ENCODE assay signal across 22 mouse cellular contexts in genomic region chr6:88956725-88957124, GRCm38 (mm10). TPM values are rescaled to one million over a fixed set of nuclear protein-coding genes. Genes with fewer than 3 reads are reported as not detected.
DNase-seq lines count a peak whose midpoint lies in the region; ATAC-seq and TF ChIP-seq lines count a peak whose summit lies in the region.
"Had no signal": no experiment of that assay in that cellular context is flagged by ENCODE, and none has a peak within 500 bp of the region (broad histone marks: within the 10 kb centered on the region; RNA-seq: fewer than 3 reads in every experiment).

No protein-coding gene starts in this region.

- 0 out of 2 replicates have a peak overlapping the region, but pooled peaks have one; percentile 42 for H3K4me2 ChIP-seq in CH12.LX (ENCODE audit: insufficient read depth, low read depth, poor library complexity, severe bottlenecking)

- no peak for TF ChIP-seq POLR2A in CH12.LX (IDR thresholded peaks at IDR 0.05; ENCODE audit: low read depth, low read length)

- peaks cover 45 to 70% of the 10 kb centered on the region in 2 experiments for H3K4me1 ChIP-seq in CH12.LX (ENCODE audit: control insufficient read depth in 1 of 2, insufficient read depth in 2 of 2)

- peak overlapping the region; percentile 92 for H3K27ac ChIP-seq in CH12.LX (ENCODE audit: insufficient read depth, low read depth)

- in situ Hi-C loops in CH12.LX (cut with MboI; ENCODE audit: low pct_ligation_motif_present, low pct_unique_long_range_greater_than_20kb, low sequenced_read_pairs): no loop called here

- peaks cover 3% of the 10 kb centered on the region for H3K9me3 ChIP-seq in CH12.LX (replicated peaks; ENCODE audit: low read length)
- H3K9me3 ChIP-seq: G1E had no signal

- dilution Hi-C loops in CH12.LX (cut with MboI; ENCODE audit: extremely low pct_ligation_motif_present, extremely low pct_unique_long_range_greater_than_20kb, low sequenced_read_pairs): no loop called here

- no peak for TF ChIP-seq RAD21 in CH12.LX (IDR thresholded peaks at IDR 0.05; ENCODE audit: low read depth, low read length)

- H3K36me3 ChIP-seq in CH12.LX (replicated peaks in 1 of 2; ENCODE audit: control insufficient read depth in 1 of 2, insufficient read depth in 1 of 2, low read length in 1 of 2): no peaks in the 10 kb centered on the region
- H3K36me3 ChIP-seq: G1E had no signal

- H3K27me3 ChIP-seq in CH12.LX (replicated peaks): no peaks in the 10 kb centered on the region
- H3K27me3 ChIP-seq: Patski had no signal

- no peak overlapping the region for H3K9ac ChIP-seq in CH12.LX (ENCODE audit: insufficient read depth, low read depth)

- no peaks in the 10 kb centered on the region for H3K79me2 ChIP-seq in CH12.LX (replicated peaks; ENCODE audit: control insufficient read depth, extremely low read depth, insufficient read depth, poor library complexity, severe bottlenecking)

- 0 out of 2 replicates have a peak, but pooled peaks have one; percentile 33 for ATAC-seq in megakaryocyte, adult 5-6 weeks (ENCODE audit: poor library complexity, severe bottlenecking)
- ATAC-seq: activated CD4-positive, CD25-positive, alpha-beta regulatory T cell, adult 4 months; CD4-positive, CD25-positive, alpha-beta regulatory T cell, adult 4 months; Patski had no signal

- TF ChIP-seq EP300 in CH12.LX (IDR thresholded peaks at IDR 0.05; ENCODE audit: low read length): peak; percentile 65

- DNase-seq in A20 (ENCODE audit: low read depth, low spot score) (peak; percentile 72), CH12.LX (ENCODE audit: extremely low read depth) (no peak)
- DNase-seq in cerebellum, adult 11 months: no peak
- no peak for DNase-seq in adrenal gland, adult (ENCODE audit: inconsistent age in 2 of 2, low spot score in 1 of 2)
- DNase-seq in kidney, adult 9 months: no peak
- DNase-seq: adrenal gland, adult 2 months; adrenal gland, adult 8-10 months; adrenal gland, postnatal 10 days; adrenal gland, postnatal 14 days; adrenal gland, postnatal 25 days; adrenal gland, postnatal 36 days; B cell, adult 2 months; cerebellum, adult 11-12 months; cerebellum, adult 18-20 months; cerebellum, adult 8-10 months; cerebellum, adult 9-10 months; cerebellum, adult 9-11 months had no signal

- TF ChIP-seq CTCF in CH12.LX (conservative IDR thresholded peaks at IDR 0.05 in 1 of 2, IDR thresholded peaks at IDR 0.05 in 1 of 2; ENCODE audit: low read depth in 2 of 2, low read length in 2 of 2): no peak

- no peak overlapping the region for H3K4me3 ChIP-seq in CH12.LX (replicated peaks in 1 of 3; ENCODE audit: low read depth in 2 of 3, low read length in 2 of 3, poor library complexity in 1 of 3)

TF ChIP-seq in CH12.LX, 34 proteins besides CTCF, POLR2A, EP300 and RAD21:
- TF ChIP-seq NRF1 (IDR thresholded peaks at IDR 0.05; ENCODE audit: low read depth, low read length) (0 out of 2 replicates have a peak, but pooled peaks have one; percentile 4), BHLHE40 (IDR thresholded peaks at IDR 0.05; ENCODE audit: low read depth, low read length) (peak; percentile 24; the same call in 1 of the 2 replicates), JUND (conservative IDR thresholded peaks at IDR 0.05; ENCODE audit: low read depth, low read length) (no peak)

RNA-seq across cellular contexts. Expression of gene Tpra1, which starts 54.7 kb away (rescaled TPM):
- total RNA-seq in CH12.LX (2012; rRNA removed) (13.3 and 16.0 TPM in 2 replicates), CH12.LX (2014; rRNA removed) (9.3 and 12.2 TPM in 2 replicates)
- 13.5 and 15.6 TPM in 2 replicates for polyA plus RNA-seq in CH12.LX (2012; ENCODE audit: insufficient read length, low read depth)
- total RNA-seq in megakaryocyte, adult 5-6 weeks (2015): 24.0 and 26.1 TPM in 2 replicates
- total RNA-seq in megakaryocyte, adult 5-6 weeks (2017): 32.4 and 35.5 TPM in 2 replicates

RNA-seq across cellular contexts. Expression of gene Mcm2, which starts 58.1 kb away (rescaled TPM):
- total RNA-seq in CH12.LX (2012; rRNA removed) (130 and 153 TPM in 2 replicates), CH12.LX (2014; rRNA removed) (146 and 148 TPM in 2 replicates)
- polyA plus RNA-seq in CH12.LX (2012; ENCODE audit: insufficient read length, low read depth): 148 and 207 TPM in 2 replicates
- total RNA-seq in megakaryocyte, adult 5-6 weeks (2015): 45.4 and 47.7 TPM in 2 replicates
- total RNA-seq in megakaryocyte, adult 5-6 weeks (2017): 77.2 TPM in 2 replicates
